Mouse (Mus musculus) layer of hippocampus, postnatal 14 days (tissue): ENCODE measurements at regions not wholly inside any gene's neighbourhood (a gene's known extent, or its start where the extent isn't known, plus 50 kb on each side); places are given as distances from the start of the nearest gene placed in this dataset.

Source experiments
- DNase-seq, 2 experiments: peaks; one replicate each; pipeline ENCODE4 v3.0.0; 2021 to 2022; ENCODE audit warnings: low spot score in 2 of 2, mixed read lengths in 1 of 2

DNA sequence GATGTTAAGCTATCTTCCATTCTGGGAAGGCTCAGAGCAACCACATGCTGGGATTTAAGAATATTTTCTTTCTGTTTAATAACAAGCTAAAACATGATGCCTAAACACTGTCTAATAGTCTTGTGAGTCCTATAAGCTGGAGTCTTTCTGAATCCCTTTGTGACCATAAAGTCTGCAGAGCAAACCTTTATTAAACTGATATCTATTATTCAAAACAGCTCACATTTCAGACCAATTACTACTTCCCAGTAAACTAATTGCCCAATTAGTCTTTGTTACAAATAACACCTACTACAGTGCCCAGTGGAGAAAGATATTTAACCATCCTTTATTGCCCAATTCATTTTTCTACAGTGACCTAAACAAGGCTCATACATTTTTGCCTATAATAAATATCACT is 277.7 kb downstream of the Stxbp6 start:
- no peak for DNase-seq

DNA sequence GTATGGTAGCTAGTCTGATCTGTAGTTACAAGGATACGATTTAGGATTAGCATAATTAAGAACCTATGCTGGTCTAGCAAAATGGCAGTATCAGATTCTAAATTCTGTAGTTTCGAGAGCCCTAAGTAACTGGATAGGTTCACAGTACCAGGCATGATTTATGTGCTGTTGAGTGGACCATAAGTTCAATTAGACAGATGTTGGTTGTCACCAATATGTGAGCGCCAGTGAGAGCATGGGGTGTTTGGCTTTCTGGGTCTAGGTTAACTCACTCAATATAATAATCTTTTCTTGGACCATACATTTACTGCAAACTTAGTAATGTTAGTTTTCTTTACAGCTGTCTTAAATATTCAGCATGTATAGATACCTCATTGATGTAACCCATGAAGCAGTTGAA is 323.8 kb downstream of the Stxbp6 start:
- DNase-seq = no peak

DNA sequence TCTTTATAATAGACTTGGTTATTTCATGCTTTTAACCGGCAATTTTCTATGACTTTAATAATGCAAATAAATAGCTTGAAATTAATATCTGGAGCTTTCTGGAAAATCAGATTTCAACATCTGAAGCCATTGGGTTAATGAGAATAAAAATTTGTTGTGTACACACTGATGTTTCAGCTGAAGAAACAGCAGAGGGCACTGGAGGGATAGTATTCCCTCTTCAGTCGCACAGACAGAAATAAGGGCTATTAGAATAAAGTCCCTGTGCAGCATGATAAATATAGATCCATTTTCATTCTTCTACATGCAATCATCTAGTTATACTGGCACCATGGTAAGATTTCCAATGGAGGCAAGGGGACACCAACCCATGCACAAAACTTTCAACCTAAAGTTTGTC is 347.7 kb downstream of the Stxbp6 start:
- peak in 1 of 2 experiments; percentile 26 for DNase-seq
